Mouse (Mus musculus): ENCODE data around the gene Hspbap1.

DNA sequence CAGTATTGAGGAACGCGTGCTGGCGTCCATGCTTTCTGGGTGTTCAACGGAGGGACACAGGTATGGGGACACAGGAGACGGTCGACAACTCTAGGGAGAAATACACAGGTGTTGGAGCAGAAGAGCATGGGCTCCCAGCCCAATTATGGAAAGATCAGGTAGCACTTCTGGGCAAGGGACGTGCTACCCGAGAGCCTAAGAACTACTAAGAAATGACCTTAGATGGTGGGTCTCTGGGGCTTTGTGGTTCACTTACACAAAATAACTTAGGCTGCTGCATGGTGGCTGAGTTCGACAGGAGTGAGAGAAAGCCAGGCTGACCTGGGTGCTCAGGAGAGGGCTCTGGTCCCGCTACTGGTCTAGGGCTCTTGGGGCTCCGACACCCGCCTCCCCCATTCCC lies 101.7 kb downstream of the Hspbap1 start:
- TF ChIP-seq POLR2A (IDR thresholded peaks at IDR 0.05; ENCODE audit: low read depth, low read length) (no peak), CTCF (IDR thresholded peaks at IDR 0.05; ENCODE audit: extremely low read depth, insufficient read length, insufficient replicate concordance, low read depth, low read length) (no peak)

Data from small intestine, adult 2 months (tissue).